Mouse (Mus musculus) kidney, embryonic 16.5 days (tissue): ENCODE measurements at regions not wholly inside any gene's neighbourhood (a gene's known extent, or its start where the extent isn't known, plus 50 kb on each side); places are given as distances from the start of the nearest gene placed in this dataset.

Experiments used
- ATAC-seq: fragments of 200-750 bp; cut with Nextera tagmentation; 2 replicates; pipeline ENCODE4 v1.8.0; 2017; ENCODE audit warnings: moderate TSS enrichment; ENCODE audit not compliant: low FRiP score, low TSS enrichment
- H3K27ac ChIP-seq: fragments of 300-500 bp; sonication (generic); 2 replicates; pipeline ENCODE4 v1.5.1; 2014; ENCODE audit warnings: low read length
- H3K27me3 ChIP-seq: fragments of 300-500 bp; sonication (generic); 2 replicates; pipeline ENCODE4 v1.6.1; 2014; ENCODE audit warnings: low read length, control low read depth, mixed read lengths; ENCODE audit not compliant: insufficient read depth
- H3K36me3 ChIP-seq: fragments of 300-500 bp; sonication (generic); 2 replicates; pipeline ENCODE4 v1.6.1; 2014; ENCODE audit warnings: low read length, control low read depth, mixed read lengths; ENCODE audit not compliant: insufficient read depth
- H3K4me1 ChIP-seq: fragments of 300-500 bp; sonication (generic); 2 replicates; pipeline ENCODE4 v1.6.1; 2014; ENCODE audit warnings: low read length, control low read depth, mixed read lengths; ENCODE audit not compliant: insufficient read depth
- H3K4me2 ChIP-seq: fragments of 300-500 bp; sonication (generic); replicated peaks from 2 replicates; pipeline ENCODE4 v1.6.1; 2014; ENCODE audit warnings: low read depth, low read length
- H3K4me3 ChIP-seq: fragments of 300-500 bp; sonication (generic); 2 replicates; pipeline ENCODE4 v1.5.1; 2014; ENCODE audit warnings: mild to moderate bottlenecking, low read length
- H3K9ac ChIP-seq: fragments of 300-500 bp; sonication (generic); replicated peaks from 2 replicates; pipeline ENCODE4 v1.6.1; 2014; ENCODE audit warnings: low read length
- H3K9me3 ChIP-seq: fragments of 300-500 bp; sonication (generic); 2 replicates; pipeline ENCODE4 v1.6.1; 2016; ENCODE audit warnings: low read length, control low read depth
- WGBS: fragments of 180-500 bp; shearing (Covaris S2); extraction: QIAGEN DNeasy Blood & Tissue Kit; methylation state at CpG from one replicate; pipeline ENCODE4 v1.1.7; 2014; 5-methylcytosine and 5-hydroxymethylcytosine counted together

DNA sequence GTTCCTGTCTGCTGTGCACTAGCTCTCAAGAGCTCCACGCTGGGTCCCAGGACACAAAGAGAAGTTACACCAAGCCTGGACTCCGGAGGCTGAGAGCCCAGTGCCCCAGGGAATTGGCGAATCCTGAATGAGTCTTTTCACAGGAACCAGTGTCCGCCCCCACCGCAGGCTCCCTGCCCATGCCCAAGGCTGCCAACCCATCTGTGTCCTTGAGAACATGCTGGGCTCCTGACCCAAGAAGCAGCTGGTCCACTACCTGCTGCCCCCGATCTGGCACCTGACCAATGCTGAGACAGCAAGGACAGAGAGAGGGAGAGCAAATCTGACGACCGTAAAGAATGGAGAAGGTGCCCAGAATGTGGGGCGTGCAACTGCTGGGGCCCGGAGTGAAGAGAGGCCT is 85.2 kb upstream of the Cplx2 start:
- H3K27ac ChIP-seq, result no peak overlapping the region
- WGBS, result 90% methylated on average over 10 of the region's 10 CpGs
- no peak overlapping the region for H3K9ac ChIP-seq
- no peak for ATAC-seq
- H3K27me3 ChIP-seq, result no peaks in the 10 kb centered on the region
- no peak overlapping the region for H3K4me3 ChIP-seq
- no peaks in the 10 kb centered on the region for H3K36me3 ChIP-seq
- peaks cover 8% of the 10 kb centered on the region for H3K4me1 ChIP-seq
- no peak overlapping the region for H3K4me2 ChIP-seq
- H3K9me3 ChIP-seq, result no peaks in the 10 kb centered on the region

DNA sequence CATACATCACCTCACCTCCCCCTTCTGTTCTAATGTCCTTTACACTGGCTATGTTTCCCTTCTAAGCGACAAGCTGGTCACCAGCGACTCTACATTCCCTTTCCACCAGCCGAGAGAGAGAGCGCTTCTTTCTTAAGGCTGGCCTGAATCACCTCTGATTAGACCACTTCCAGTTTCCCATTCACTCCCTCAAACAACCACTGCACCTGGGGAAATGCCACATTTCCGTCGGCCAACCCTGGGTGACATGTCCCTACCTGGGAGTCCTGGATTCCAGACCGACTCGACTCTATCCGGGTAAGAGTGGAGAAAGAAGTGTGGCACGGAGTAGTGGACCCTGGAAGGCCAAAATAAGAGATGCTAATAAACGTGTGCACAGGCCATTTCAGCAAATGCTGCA is 84.5 kb upstream of the Cplx2 start:
- WGBS, result 84% methylated on average over 11 of the region's 11 CpGs
- no peak overlapping the region for H3K4me3 ChIP-seq
- no peak for ATAC-seq

DNA sequence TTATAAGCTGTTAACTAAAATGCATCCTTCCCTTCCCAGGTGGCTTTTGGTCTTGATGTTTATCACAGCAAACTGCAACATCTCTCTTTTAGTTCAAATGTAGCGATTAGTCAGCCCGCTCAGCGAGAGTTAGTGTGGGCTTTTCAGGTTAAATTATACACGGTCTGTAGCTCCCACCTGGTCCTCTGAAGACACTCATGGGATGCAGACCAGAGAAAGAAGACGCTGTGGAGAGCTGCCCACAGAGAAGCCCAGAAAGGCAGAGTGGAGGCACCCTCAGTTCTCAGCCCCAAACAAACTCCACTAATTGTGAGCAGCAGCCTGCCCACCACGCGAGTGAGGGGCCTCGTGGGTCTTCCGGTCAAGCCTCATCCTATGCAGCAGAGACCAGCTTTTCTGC is 81.1 kb upstream of the Cplx2 start:
- Histone ChIP-seq H3K36me3 (no peaks in the 10 kb centered on the region), H3K9me3 (no peaks in the 10 kb centered on the region), H3K4me1 (no peaks in the 10 kb centered on the region), H3K9ac (no peak overlapping the region), H3K4me2 (no peak overlapping the region), H3K4me3 (no peak overlapping the region), H3K27ac (no peak overlapping the region), H3K27me3 (no peaks in the 10 kb centered on the region)
- no peak for ATAC-seq
- 91% methylated on average over 9 of the region's 9 CpGs for WGBS

More for the DNA sequence above, 84.5 kb upstream of the Cplx2 start:
- H3K4me1 ChIP-seq, result peaks cover 8% of the 10 kb centered on the region
- H3K27ac ChIP-seq, result no peak overlapping the region
- no peaks in the 10 kb centered on the region for H3K9me3 ChIP-seq
- H3K27me3 ChIP-seq, result no peaks in the 10 kb centered on the region
- H3K36me3 ChIP-seq, result no peaks in the 10 kb centered on the region
- no peak overlapping the region for H3K4me2 ChIP-seq
- H3K9ac ChIP-seq, result no peak overlapping the region

DNA sequence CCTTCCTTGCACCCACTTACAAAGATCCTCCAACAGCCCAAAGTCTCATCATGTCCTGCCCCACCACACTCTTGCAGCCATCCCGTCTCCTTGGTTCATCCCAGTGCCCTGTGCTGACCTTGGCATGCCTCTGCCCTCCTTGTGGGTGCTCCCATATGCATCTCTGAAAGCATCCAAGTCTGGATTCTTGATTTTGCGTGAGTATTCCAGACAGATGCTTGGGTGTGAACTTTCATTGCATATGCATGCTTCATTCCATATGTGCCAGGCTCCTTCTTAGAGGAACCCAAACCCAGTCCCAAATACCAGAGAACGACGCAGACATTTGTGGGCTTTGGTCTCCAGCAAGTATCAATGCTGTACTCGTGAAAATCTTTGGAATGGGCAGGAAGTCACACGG is 78.8 kb upstream of the Cplx2 start:
- ATAC-seq, result no peak

DNA sequence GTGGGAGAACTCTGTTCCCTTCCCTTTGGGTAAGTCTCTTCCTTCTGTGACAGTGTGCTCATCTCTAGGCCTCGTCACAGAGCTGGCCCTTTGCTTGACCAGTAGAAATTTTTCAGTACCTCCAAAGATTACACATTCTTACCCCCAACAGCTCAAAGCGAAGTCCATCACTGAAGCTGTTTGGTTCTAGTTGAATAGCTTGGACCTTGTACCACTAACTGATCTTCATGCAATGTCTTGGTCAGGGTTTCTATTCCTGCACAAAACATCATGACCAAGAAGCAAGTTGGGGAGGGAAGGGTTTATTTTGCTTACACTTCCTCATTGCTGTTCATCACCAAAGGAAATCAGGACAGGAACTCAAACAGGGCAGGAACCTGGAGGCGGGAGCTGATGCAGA is 78.1 kb upstream of the Cplx2 start:
- no peak for ATAC-seq
- 81% methylated on average over 3 of the region's 3 CpGs for WGBS
- Histone ChIP-seq H3K4me2 (no peak overlapping the region), H3K4me1 (no peaks in the 10 kb centered on the region), H3K27ac (no peak overlapping the region), H3K36me3 (no peaks in the 10 kb centered on the region), H3K4me3 (no peak overlapping the region), H3K9ac (no peak overlapping the region), H3K27me3 (no peaks in the 10 kb centered on the region), H3K9me3 (no peaks in the 10 kb centered on the region)

More for the DNA sequence above, 78.8 kb upstream of the Cplx2 start:
- H3K36me3 ChIP-seq, result no peaks in the 10 kb centered on the region
- no peaks in the 10 kb centered on the region for H3K9me3 ChIP-seq
- no peak overlapping the region for H3K4me3 ChIP-seq
- H3K27ac ChIP-seq, result no peak overlapping the region
- 83% methylated on average over 6 of the region's 6 CpGs for WGBS
- H3K9ac ChIP-seq, result no peak overlapping the region
- H3K4me2 ChIP-seq, result no peak overlapping the region
- no peaks in the 10 kb centered on the region for H3K4me1 ChIP-seq
- H3K27me3 ChIP-seq, result no peaks in the 10 kb centered on the region

DNA sequence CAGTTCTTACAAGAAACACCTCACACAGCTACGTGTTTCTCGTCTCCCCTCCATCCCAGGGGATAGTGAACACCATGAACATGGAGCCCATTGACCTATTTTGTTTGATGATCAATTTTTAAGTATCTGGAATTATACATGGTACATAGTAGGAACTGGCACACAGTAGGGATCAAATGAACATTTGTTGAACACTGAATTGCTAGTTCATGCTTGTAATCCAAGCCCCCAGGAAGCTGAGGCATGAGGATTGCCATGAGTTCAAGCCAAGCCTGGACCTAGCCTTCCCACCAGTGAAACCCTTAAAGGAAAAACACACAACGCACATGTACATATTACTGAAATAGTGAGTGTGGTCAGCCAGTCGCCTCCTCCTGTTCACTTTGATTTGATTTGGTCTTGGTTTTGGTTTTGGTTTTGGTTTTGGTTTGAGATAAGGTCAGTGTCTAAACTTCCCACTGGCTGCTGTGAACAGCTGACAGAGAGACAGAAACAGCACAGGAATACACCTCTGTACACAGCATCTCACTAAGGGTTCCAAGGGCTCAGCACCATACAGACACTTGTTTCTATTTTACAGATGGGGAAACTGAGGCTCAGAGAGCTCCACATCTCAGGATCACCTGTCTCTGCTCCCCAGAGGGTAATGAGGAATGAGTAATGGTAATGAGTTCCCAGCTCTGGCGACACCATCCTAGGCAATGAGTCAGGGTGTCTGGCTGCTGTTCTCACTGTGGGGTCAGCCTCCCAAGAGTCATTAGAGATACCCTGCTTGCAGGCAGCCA is 75.5 kb upstream of the Cplx2 start:
- no peak for ATAC-seq
- H3K27ac ChIP-seq, result no peak overlapping the region
- no peak overlapping the region for H3K9ac ChIP-seq
- no peak overlapping the region for H3K4me2 ChIP-seq
- H3K27me3 ChIP-seq, result no peaks in the 10 kb centered on the region
- H3K4me1 ChIP-seq, result no peaks in the 10 kb centered on the region
- H3K4me3 ChIP-seq, result no peak overlapping the region
- H3K9me3 ChIP-seq, result no peaks in the 10 kb centered on the region
- no peaks in the 10 kb centered on the region for H3K36me3 ChIP-seq
- 74% methylated on average over 5 of the region's 5 CpGs for WGBS

DNA sequence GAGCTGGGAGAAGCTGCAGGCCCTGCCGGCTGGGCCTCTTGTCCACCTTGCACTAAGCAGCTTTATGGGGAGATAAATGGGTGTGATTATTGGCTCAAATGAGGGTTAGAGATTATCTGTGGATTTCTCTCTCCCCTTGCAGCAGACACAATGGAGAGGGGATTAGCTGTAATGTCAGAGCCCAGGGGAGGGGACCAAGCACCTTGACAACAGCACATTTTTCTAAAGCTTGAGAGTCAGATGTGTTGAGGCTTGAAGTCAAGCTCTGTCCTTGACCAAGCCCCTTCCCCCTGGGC is 74.9 kb upstream of the Cplx2 start:
- Histone ChIP-seq H3K9ac (no peak overlapping the region), H3K36me3 (no peaks in the 10 kb centered on the region), H3K4me1 (no peaks in the 10 kb centered on the region), H3K27ac (no peak overlapping the region), H3K27me3 (no peaks in the 10 kb centered on the region), H3K4me2 (no peak overlapping the region), H3K4me3 (no peak overlapping the region), H3K9me3 (no peaks in the 10 kb centered on the region)
- no peak for ATAC-seq
- 17% methylated on average over 1 of the region's 1 CpGs for WGBS

DNA sequence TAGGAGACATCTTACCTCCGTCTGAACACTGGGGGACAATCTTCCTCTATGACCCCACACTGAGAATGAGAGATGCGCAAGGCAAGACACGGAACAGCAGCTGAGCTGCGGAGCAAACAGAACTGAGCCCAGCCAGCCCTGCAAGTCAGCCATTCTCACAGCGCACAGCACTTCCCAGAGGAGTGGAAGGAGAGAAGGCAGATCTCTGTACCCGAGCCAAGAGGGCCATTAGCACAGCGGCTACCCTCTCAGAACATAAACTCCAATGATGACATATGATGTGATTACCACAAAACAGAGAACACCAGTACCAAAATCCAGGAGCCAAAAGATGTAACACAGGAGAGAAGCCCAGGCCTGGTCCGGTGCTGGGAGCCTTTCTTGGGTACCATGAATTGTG is 72.3 kb upstream of the Cplx2 start:
- no peaks in the 10 kb centered on the region for H3K36me3 ChIP-seq
- WGBS, result 77% methylated on average over 8 of the region's 8 CpGs
- H3K9me3 ChIP-seq, result no peaks in the 10 kb centered on the region
- H3K4me1 ChIP-seq, result peaks cover 12% of the 10 kb centered on the region
- H3K27ac ChIP-seq, result no peak overlapping the region
- no peaks in the 10 kb centered on the region for H3K27me3 ChIP-seq
- no peak for ATAC-seq
- H3K9ac ChIP-seq, result no peak overlapping the region
- no peak overlapping the region for H3K4me2 ChIP-seq
- H3K4me3 ChIP-seq, result no peak overlapping the region

DNA sequence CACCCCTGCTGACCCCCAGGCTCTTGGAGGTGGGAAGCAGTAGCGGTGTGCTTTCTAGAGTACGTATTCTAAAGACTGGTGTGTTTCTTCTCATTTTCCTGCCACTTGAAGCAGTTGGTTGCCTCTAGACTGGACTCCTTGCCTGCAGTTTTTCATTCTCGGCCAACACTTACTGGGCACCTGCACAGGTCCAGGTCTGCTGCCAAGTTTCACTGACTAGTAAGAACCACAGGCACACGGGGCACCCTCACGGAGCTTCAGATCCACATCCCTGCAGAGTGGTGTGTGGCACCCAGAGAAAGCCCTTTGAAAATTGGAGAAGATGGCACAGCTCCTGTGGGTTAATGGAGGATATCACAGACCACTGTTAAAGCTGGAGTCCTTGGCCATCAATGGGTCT is 71.9 kb upstream of the Cplx2 start:
- ATAC-seq, result no peak
- Histone ChIP-seq H3K9me3 (no peaks in the 10 kb centered on the region), H3K27ac (no peak overlapping the region), H3K4me2 (no peak overlapping the region), H3K4me3 (no peak overlapping the region), H3K4me1 (peaks cover 16% of the 10 kb centered on the region), H3K9ac (no peak overlapping the region), H3K27me3 (no peaks in the 10 kb centered on the region), H3K36me3 (no peaks in the 10 kb centered on the region)
- WGBS, result 90% methylated on average over 5 of the region's 5 CpGs

DNA sequence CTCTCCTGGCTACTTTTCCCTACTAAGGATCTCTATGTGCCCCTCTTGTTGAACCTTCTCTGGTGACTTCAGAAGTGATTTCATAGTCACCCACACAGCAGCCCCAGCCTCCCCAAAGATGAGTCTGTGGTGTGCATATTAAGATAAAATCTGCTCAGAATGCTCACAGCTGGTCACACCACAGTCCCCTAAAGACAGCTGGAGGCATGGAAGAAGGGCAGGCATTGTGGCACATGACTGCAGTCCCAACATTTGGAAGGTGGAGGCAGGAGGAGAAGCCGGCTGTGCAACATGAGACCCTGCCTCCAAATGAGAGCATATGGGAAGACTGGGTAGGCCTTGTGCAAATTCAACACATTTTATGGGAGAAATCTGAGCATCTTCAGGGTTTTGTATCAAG is 70.0 kb upstream of the Cplx2 start:
- no peak overlapping the region for H3K4me2 ChIP-seq
- H3K4me3 ChIP-seq, result no peak overlapping the region
- no peaks in the 10 kb centered on the region for H3K27me3 ChIP-seq
- no peaks in the 10 kb centered on the region for H3K36me3 ChIP-seq
- H3K4me1 ChIP-seq, result peaks cover 17% of the 10 kb centered on the region
- no peak overlapping the region for H3K9ac ChIP-seq
- no peak for ATAC-seq
- WGBS, result 42% methylated on average over 1 of the region's 1 CpGs
- no peaks in the 10 kb centered on the region for H3K9me3 ChIP-seq
- H3K27ac ChIP-seq, result no peak overlapping the region
